Mouse (Mus musculus): Measurements from ENCODE around the gene Mpnd. TPM values are rescaled to one million over a fixed set of nuclear protein-coding genes. Genes with fewer than 3 reads are reported as not detected.

Mpnd gene
- total and polyA plus RNA-seq, 3 experiments = 24.5 to 55.1 (median 26.8) TPM

- dilution Hi-C loops (cut with MboI; ENCODE audit: extremely low pct_ligation_motif_present, extremely low pct_unique_long_range_greater_than_20kb, low sequenced_read_pairs) = no loop called here
- H3K36me3 ChIP-seq (replicated peaks in 1 of 2; ENCODE audit: control insufficient read depth in 1 of 2, insufficient read depth in 1 of 2, low read length in 1 of 2) = peaks cover 54 to 73% of the 10 kb centered on the region in 2 experiments
- peaks cover 27 to 52% of the 10 kb centered on the region in 2 experiments for H3K4me1 ChIP-seq (ENCODE audit: control insufficient read depth in 1 of 2, insufficient read depth in 2 of 2)
- no peaks in the 10 kb centered on the region for H3K27me3 ChIP-seq (replicated peaks)
- in situ Hi-C loops (cut with MboI; ENCODE audit: low pct_ligation_motif_present, low pct_unique_long_range_greater_than_20kb, low sequenced_read_pairs) = loop anchor here (10.0 kb wide), 1 partner anchor 65 kb away; the partner anchor contains the start of gene Zfp959
- peak overlapping the region; percentile 55; the same call in 1 of the 2 replicates for H3K9ac ChIP-seq (ENCODE audit: insufficient read depth, low read depth)
- no peak for DNase-seq (ENCODE audit: extremely low read depth)
- H3K4me2 ChIP-seq (ENCODE audit: insufficient read depth, low read depth, poor library complexity, severe bottlenecking) = peak overlapping the region; percentile 87
- H3K79me2 ChIP-seq (replicated peaks; ENCODE audit: control insufficient read depth, extremely low read depth, insufficient read depth, poor library complexity, severe bottlenecking) = peaks cover 17% of the 10 kb centered on the region
- H3K27ac ChIP-seq (ENCODE audit: insufficient read depth, low read depth) = peak overlapping the region; percentile 83
- TF ChIP-seq MXI1 (IDR thresholded peaks at IDR 0.05; ENCODE audit: low read depth, low read length) = 0 out of 2 replicates have a peak, but pooled peaks have one; percentile 9
- no peak for TF ChIP-seq TBP (conservative IDR thresholded peaks at IDR 0.05; ENCODE audit: low read depth, low read length)
- H3K4me3 ChIP-seq (replicated peaks in 1 of 3; ENCODE audit: low read depth in 2 of 3, low read length in 2 of 3, poor library complexity in 1 of 3) = peak overlapping the region; percentile 56 to 57 (median 57)
- H3K9me3 ChIP-seq (replicated peaks; ENCODE audit: low read length) = no peaks in the 10 kb centered on the region
Observed at GRCm38 (mm10) chr17:55959946-55960740, 45.4 kb upstream of the Mpnd start.

DNA sequence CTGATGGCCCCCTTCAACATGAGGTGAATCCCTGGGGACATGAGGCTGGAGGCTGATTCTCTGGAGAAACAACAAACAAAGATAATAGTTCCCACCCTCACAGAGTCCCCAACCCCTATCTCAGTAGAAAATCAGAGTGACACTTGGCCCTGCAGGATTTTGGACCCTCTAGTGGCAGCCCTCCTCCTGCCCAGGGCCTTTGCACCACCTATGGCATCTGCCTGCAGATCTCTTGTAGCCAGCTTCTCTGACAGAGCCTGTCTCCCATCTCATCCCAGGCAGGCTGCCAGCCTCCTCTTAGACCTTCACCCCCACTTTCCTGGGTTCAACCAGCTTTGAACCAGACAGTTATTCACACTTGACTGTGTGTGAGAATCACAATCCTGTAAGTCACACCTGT, 44.7 kb upstream of the Mpnd start:
- Histone ChIP-seq H3K9ac (ENCODE audit: insufficient read depth, low read depth) (no peak overlapping the region), H3K4me2 (ENCODE audit: insufficient read depth, low read depth, poor library complexity, severe bottlenecking) (no peak overlapping the region), H3K4me3 (replicated peaks in 1 of 3; ENCODE audit: low read depth in 2 of 3, low read length in 2 of 3, poor library complexity in 1 of 3) (no peak overlapping the region), H3K27me3 (replicated peaks) (no peaks in the 10 kb centered on the region), H3K27ac (ENCODE audit: insufficient read depth, low read depth) (no peak overlapping the region), H3K9me3 (replicated peaks; ENCODE audit: low read length) (no peaks in the 10 kb centered on the region), H3K4me1 (ENCODE audit: control insufficient read depth in 1 of 2, insufficient read depth in 2 of 2) (peaks cover 27 to 46% of the 10 kb centered on the region in 2 experiments), H3K79me2 (replicated peaks; ENCODE audit: control insufficient read depth, extremely low read depth, insufficient read depth, poor library complexity, severe bottlenecking) (peaks cover 11% of the 10 kb centered on the region), H3K36me3 (replicated peaks in 1 of 2; ENCODE audit: control insufficient read depth in 1 of 2, insufficient read depth in 1 of 2, low read length in 1 of 2) (peaks cover 49 to 72% of the 10 kb centered on the region in 2 experiments)
- dilution Hi-C loops (cut with MboI; ENCODE audit: extremely low pct_ligation_motif_present, extremely low pct_unique_long_range_greater_than_20kb, low sequenced_read_pairs) = no loop called here
- in situ Hi-C loops (cut with MboI; ENCODE audit: low pct_ligation_motif_present, low pct_unique_long_range_greater_than_20kb, low sequenced_read_pairs) = no loop called here
- no peak for DNase-seq (ENCODE audit: extremely low read depth)
- TF ChIP-seq IRF4 (IDR thresholded peaks at IDR 0.05; ENCODE audit: low read depth, low read length) = no peak
- TF ChIP-seq CHD2 (IDR thresholded peaks at IDR 0.05; ENCODE audit: low read length) = no peak
- no peak for TF ChIP-seq KAT2A (IDR thresholded peaks at IDR 0.05; ENCODE audit: insufficient replicate concordance, low read length)
- TF ChIP-seq ELF1 (IDR thresholded peaks at IDR 0.05; ENCODE audit: low read depth, low read length) = no peak
- no peak for TF ChIP-seq JUN (IDR thresholded peaks at IDR 0.05; ENCODE audit: insufficient read depth, low read depth, low read length)
- TF ChIP-seq MYC (IDR thresholded peaks at IDR 0.05; ENCODE audit: low read depth, low read length) = no peak
- no peak for TF ChIP-seq NELFE (IDR thresholded peaks at IDR 0.05; ENCODE audit: low read depth, low read length)
- TF ChIP-seq ZNF384 (IDR thresholded peaks at IDR 0.05; ENCODE audit: low read depth, low read length) = no peak
- TF ChIP-seq MAFK (IDR thresholded peaks at IDR 0.05; ENCODE audit: insufficient replicate concordance, low read length) = no peak
- TF ChIP-seq E2F4 (IDR thresholded peaks at IDR 0.05; ENCODE audit: insufficient replicate concordance, low read depth, low read length) = no peak
